Mouse (Mus musculus): ENCODE measurements around the gene Acin1. TPM values are rescaled to one million over a fixed set of nuclear protein-coding genes. Genes with fewer than 3 reads are reported as not detected.

Gene Acin1
- total RNA-seq, 2 experiments from 2014 or later = 63.7 to 64.2 TPM

- intact Hi-C loops (cut with DNase I) = loop anchor here (5.0 kb wide), 1 partner anchor 36 kb away; no protein-coding TSS in a partner anchor
- DNase-seq = no peak
These were observed 38.8 kb downstream of the Acin1 start for GRCm38 (mm10) chr14:54647900-54648299.

- no peak for DNase-seq
- intact Hi-C loops (cut with DNase I) = loop anchor here (5.0 kb wide), 1 partner anchor 35 kb away; no protein-coding TSS in a partner anchor
These were observed 39.7 kb downstream of the Acin1 start for GRCm38 (mm10) chr14:54646898-54647636.

GRCm38 (mm10) chr14:54646455-54646854 is 40.3 kb downstream of the Acin1 start:
- DNase-seq = no peak
- intact Hi-C loops (cut with DNase I) = loop anchor here (5.0 kb wide), 1 partner anchor 34 kb away; no protein-coding TSS in a partner anchor

GRCm38 (mm10) chr14:54644294-54644693 is 42.4 kb downstream of the Acin1 start:
- intact Hi-C loops (cut with DNase I) = no loop called here

GRCm38 (mm10) chr14:54643011-54643410 is 43.7 kb downstream of the Acin1 start:
- DNase-seq = no peak
- intact Hi-C loops (cut with DNase I) = loop anchor here (2.0 kb wide), 1 partner anchor 60 kb away; no protein-coding TSS in a partner anchor

More at GRCm38 (mm10) chr14:54644294-54644693, 42.4 kb downstream of the Acin1 start:
- no peak for DNase-seq

- DNase-seq = no peak
- intact Hi-C loops (cut with DNase I) = loop anchor here (2.0 kb wide), 1 partner anchor 60 kb away; no protein-coding TSS in a partner anchor
These were observed 44.3 kb downstream of the Acin1 start for GRCm38 (mm10) chr14:54642224-54642944.

GRCm38 (mm10) chr14:54641305-54641969 is 45.3 kb downstream of the Acin1 start, which contains the start of gene Cdh24:
Gene Cdh24, minus strand, starts transcription at chr14:54641364.
- peak; percentile 75 to 76 for DNase-seq
- intact Hi-C loops (cut with DNase I) = loop anchor here (1.0 kb wide), 1 partner anchor 72 kb away; no protein-coding TSS in a partner anchor

- intact Hi-C loops (cut with DNase I) = loop anchor here (1.0 kb wide), 1 partner anchor 72 kb away; no protein-coding TSS in a partner anchor
- DNase-seq = no peak
These were observed 45.8 kb downstream of the Acin1 start, which contains the start of gene Gm17606 for GRCm38 (mm10) chr14:54640946-54641304. Gene Gm17606, plus strand, starts transcription at chr14:54640952.

- no peak for DNase-seq
- intact Hi-C loops (cut with DNase I) = no loop called here
These were observed 46.6 kb downstream of the Acin1 start for GRCm38 (mm10) chr14:54640121-54640520.

- intact Hi-C loops (cut with DNase I) = no loop called here
- no peak for DNase-seq
These were observed 48.5 kb downstream of the Acin1 start for GRCm38 (mm10) chr14:54638210-54638609.

- no peak for DNase-seq
- intact Hi-C loops (cut with DNase I) = no loop called here
These were observed 49.8 kb downstream of the Acin1 start for GRCm38 (mm10) chr14:54636954-54637353.

- intact Hi-C loops (cut with DNase I) = no loop called here
- DNase-seq = no peak
These were observed 52.5 kb downstream of the Acin1 start for GRCm38 (mm10) chr14:54634182-54634581.

GRCm38 (mm10) chr14:54632252-54632651 is 54.5 kb downstream of the Acin1 start:
- intact Hi-C loops (cut with DNase I) = no loop called here
- no peak for DNase-seq

GRCm38 (mm10) chr14:54631240-54631599 is 55.5 kb downstream of the Acin1 start:
- intact Hi-C loops (cut with DNase I) = no loop called here

GRCm38 (mm10) chr14:54630583-54631239 is 56.0 kb downstream of the Acin1 start:
- intact Hi-C loops (cut with DNase I) = no loop called here
- DNase-seq = no peak

More at GRCm38 (mm10) chr14:54631240-54631599, 55.5 kb downstream of the Acin1 start:
- no peak for DNase-seq

GRCm38 (mm10) chr14:54629797-54630196 is 56.9 kb downstream of the Acin1 start:
- intact Hi-C loops (cut with DNase I) = no loop called here
- no peak for DNase-seq

GRCm38 (mm10) chr14:54628103-54628502 is 58.6 kb downstream of the Acin1 start:
- intact Hi-C loops (cut with DNase I) = no loop called here
- no peak for DNase-seq

GRCm38 (mm10) chr14:54624976-54625375 is 61.8 kb downstream of the Acin1 start:
- no peak for DNase-seq
- intact Hi-C loops (cut with DNase I) = no loop called here

GRCm38 (mm10) chr14:54623334-54623733 is 63.4 kb downstream of the Acin1 start:
- DNase-seq = no peak
- intact Hi-C loops (cut with DNase I) = no loop called here

- intact Hi-C loops (cut with DNase I) = no loop called here
- no peak for DNase-seq
These were observed 65.6 kb downstream of the Acin1 start, which contains the start of gene Psmb11 for GRCm38 (mm10) chr14:54621133-54621532. Gene Psmb11, plus strand, starts transcription at chr14:54621433.
